Mouse (Mus musculus) lung, adult 2 months (tissue): ENCODE data around the gene Prm1. TPM values are rescaled to one million over a fixed set of nuclear protein-coding genes. Genes with fewer than 3 reads are reported as not detected.

Source experiments
- DNase-seq: peaks from one replicate; pipeline ENCODE4 v3.0.0; 2022
- H3K4me1 ChIP-seq: fragments of 200-500 bp; 2 replicates; pipeline ENCODE4 v1.6.1; 2011; ENCODE audit warnings: low read length; ENCODE audit not compliant: control insufficient read depth, insufficient read depth
- H3K4me3 ChIP-seq: fragments of 200-500 bp; replicated peaks from 2 replicates; pipeline ENCODE3; 2011; ENCODE audit warnings: low read depth, mild to moderate bottlenecking, control low read depth, low read length; ENCODE audit errors: extremely low read depth
- CTCF ChIP-seq: fragments of 200-500 bp; IDR thresholded peaks from 2 replicates; pipeline ENCODE4 v1.5.1; 2011; ENCODE audit warnings: mild to moderate bottlenecking, low read length, control low read depth; ENCODE audit not compliant: insufficient read depth
- POLR2A ChIP-seq: fragments of 200-500 bp; IDR thresholded peaks from 2 replicates; pipeline ENCODE4 v1.6.1; 2011; ENCODE audit warnings: low read depth, mild to moderate bottlenecking, control low read depth, low read length, borderline replicate concordance; ENCODE audit errors: extremely low read depth
- WGBS: fragments of 180-500 bp; shearing (Covaris S2); methylation state at CpG from one replicate; pipeline ENCODE4 v1.1.7; 2018; 5-methylcytosine and 5-hydroxymethylcytosine counted together
- polyA plus RNA-seq: library from polyadenylated mRNA; depleted of rRNA; stranded (reverse); fragments of >200 nt; gene quantifications from 2 replicates; pipeline ENCODE4 v1.2.3, GENCODE M21; 2012

Prm1 gene
- polyA plus RNA-seq, 1 experiment: 0.36 TPM

- DNase-seq: no peak
- no peak for TF ChIP-seq CTCF
- no peak for TF ChIP-seq POLR2A
- 80% methylated on average over 6 of the region's 6 CpGs for WGBS
- Histone ChIP-seq H3K4me3 (no peak within 1 kb of the TSS), H3K4me1 (no peaks in the 10 kb centered on the region)
Measured at GRCm38 (mm10) chr16:10796034-10796433, 9.6 kb downstream of the Prm1 start, which contains the start of gene Prm2. Prm2 (minus strand) TSS chr16:10796134.

GRCm38 (mm10) chr16:10790702-10791101 lies 14.9 kb downstream of the Prm1 start, which contains the start of gene Prm3:
Prm3 (minus strand) TSS chr16:10790914.
- WGBS: 77% methylated on average over 9 of the region's 9 CpGs
- DNase-seq: no peak
- no peak for TF ChIP-seq POLR2A
- no peak for TF ChIP-seq CTCF
- Histone ChIP-seq H3K4me3 (no peak within 1 kb of the TSS), H3K4me1 (peaks cover 2% of the 10 kb centered on the region; the same call in 1 of the 2 replicates)

GRCm38 (mm10) chr16:10788866-10789265 lies 16.8 kb downstream of the Prm1 start:
- no peak overlapping the region for H3K4me3 ChIP-seq
- DNase-seq: no peak
- TF ChIP-seq POLR2A: no peak
- TF ChIP-seq CTCF: no peak
- WGBS: 80% methylated on average over 4 of the region's 4 CpGs
- peaks cover 2% of the 10 kb centered on the region; the same call in 1 of the 2 replicates for H3K4me1 ChIP-seq

GRCm38 (mm10) chr16:10788271-10788670 lies 17.4 kb downstream of the Prm1 start, which contains the start of gene Tnp2:
Tnp2 (minus strand) TSS chr16:10788660.
- no peak for TF ChIP-seq CTCF
- no peak within 1 kb of the TSS for H3K4me3 ChIP-seq
- 67% methylated on average over 16 of the region's 16 CpGs for WGBS
- H3K4me1 ChIP-seq: peaks cover 2% of the 10 kb centered on the region; the same call in 1 of the 2 replicates
- DNase-seq: no peak

GRCm38 (mm10) chr16:10787548-10788058 lies 18.0 kb downstream of the Prm1 start:
- TF ChIP-seq CTCF (no peak), POLR2A (no peak)
- 70% methylated on average over 7 of the region's 7 CpGs for whole genome bisulfite sequencing

GRCm38 (mm10) chr16:10786782-10787547 lies 18.7 kb downstream of the Prm1 start:
- DNase-seq: no peak
- H3K4me3 ChIP-seq: no peak overlapping the region
- 40% methylated on average over 4 of the region's 4 CpGs for WGBS
- TF ChIP-seq POLR2A (no peak), CTCF (no peak)
- H3K4me1 ChIP-seq: peaks cover 2% of the 10 kb centered on the region

More at GRCm38 (mm10) chr16:10787548-10788058, 18.0 kb downstream of the Prm1 start:
- Histone ChIP-seq H3K4me3 (no peak overlapping the region), H3K4me1 (peaks cover 2% of the 10 kb centered on the region)
- no peak for DNase-seq

GRCm38 (mm10) chr16:10786288-10786687 lies 19.4 kb downstream of the Prm1 start:
- DNase-seq: peak; percentile 69
- under 1% methylated on average over 9 of the region's 9 CpGs for WGBS
- TF ChIP-seq CTCF (peak; percentile 91), POLR2A (peak; percentile 13; the same call in 1 of the 2 replicates)
- Histone ChIP-seq H3K4me3 (peak overlapping the region; percentile 96), H3K4me1 (peaks cover 2% of the 10 kb centered on the region)

- peak; percentile 85 for DNase-seq
Measured at GRCm38 (mm10) chr16:10785371-10786231, 20.0 kb downstream of the Prm1 start, which contains the start of gene Socs1. Socs1 (minus strand) TSS chr16:10785536.

GRCm38 (mm10) chr16:10784793-10785370 lies 20.8 kb downstream of the Prm1 start:
- TF ChIP-seq CTCF (peak; percentile 48; the same call in 1 of the 2 replicates), POLR2A (peak; percentile 44; the same call in 1 of the 2 replicates)
- DNase-seq: peak; percentile 91
- peak overlapping the region; percentile 96 for H3K4me3 ChIP-seq
- H3K4me1 ChIP-seq: peaks cover 2% of the 10 kb centered on the region
- WGBS: under 1% methylated on average over 54 of the region's 55 CpGs

More at GRCm38 (mm10) chr16:10785371-10786231, 20.0 kb downstream of the Prm1 start, which contains the start of gene Socs1:
- Histone ChIP-seq H3K4me1 (peaks cover 2% of the 10 kb centered on the region), H3K4me3 (peak within 1 kb of the TSS; percentile 96)
- under 1% methylated on average over 59 of the region's 59 CpGs for WGBS
- peak; percentile 86 for TF ChIP-seq POLR2A
- no peak for TF ChIP-seq CTCF
